Mouse (Mus musculus) thymus, adult 2 months (tissue): ENCODE measurements around the gene Rptor. TPM values are rescaled to one million over a fixed set of nuclear protein-coding genes. Genes with fewer than 3 reads are reported as not detected.

ENCODE experiments used
- DNase-seq: peaks from one replicate; pipeline ENCODE4 v3.0.0; 2021
- H3K27ac ChIP-seq: fragments of 200-500 bp; 2 replicates; pipeline ENCODE4 v1.5.1; 2012; ENCODE audit warnings: low read length, control low read depth; ENCODE audit not compliant: control insufficient read depth, insufficient read depth
- H3K27me3 ChIP-seq: fragments of 200-500 bp; 2 replicates; pipeline ENCODE4 v1.6.1; 2012; ENCODE audit warnings: mild to moderate bottlenecking, low read length, moderate library complexity, mixed read lengths; ENCODE audit not compliant: control insufficient read depth, insufficient read depth
- H3K36me3 ChIP-seq: fragments of 200-500 bp; 2 replicates; pipeline ENCODE4 v1.6.1; 2012; ENCODE audit warnings: mild to moderate bottlenecking, low read length, moderate library complexity; ENCODE audit not compliant: control insufficient read depth, insufficient read depth
- H3K4me1 ChIP-seq: fragments of 200-500 bp; replicated peaks from 2 replicates; pipeline ENCODE4 v1.6.1; 2012; ENCODE audit warnings: low read length; ENCODE audit not compliant: control insufficient read depth, insufficient read depth
- H3K4me3 ChIP-seq: fragments of 200-500 bp; 2 replicates; pipeline ENCODE4 v1.5.1; 2012; ENCODE audit warnings: mild to moderate bottlenecking, low read length, control low read depth, moderate library complexity; ENCODE audit not compliant: control insufficient read depth, insufficient read depth
- CTCF ChIP-seq: fragments of 200-500 bp; IDR thresholded peaks from 2 replicates; pipeline ENCODE4 v1.5.1; 2012; ENCODE audit warnings: mild to moderate bottlenecking, control low read depth, low read length, moderate library complexity, borderline replicate concordance; ENCODE audit not compliant: control insufficient read depth, poor library complexity, insufficient read depth; ENCODE audit errors: extremely low read depth
- POLR2A ChIP-seq: fragments of 200-500 bp; IDR thresholded peaks from 2 replicates; pipeline ENCODE4 v1.6.1; 2012; ENCODE audit warnings: mild to moderate bottlenecking, low read length, control low read depth, moderate library complexity; ENCODE audit not compliant: control insufficient read depth, poor library complexity, insufficient read depth; ENCODE audit errors: extremely low read depth
- WGBS: fragments of 180-500 bp; shearing (Covaris S2); methylation state at CpG from one replicate; pipeline ENCODE4 v1.1.7; 2018; 5-methylcytosine and 5-hydroxymethylcytosine counted together
- polyA plus RNA-seq: library from polyadenylated mRNA; depleted of rRNA; stranded (reverse); fragments of >200 nt; gene quantifications from 2 replicates; pipeline ENCODE4 v1.2.3, GENCODE M21; 2012

The Rptor gene
- polyA plus RNA-seq, 1 experiment: 58.7 TPM

- DNase-seq: no peak
- Histone ChIP-seq H3K27ac (no peak overlapping the region), H3K4me1 (no peaks in the 10 kb centered on the region), H3K27me3 (no peaks in the 10 kb centered on the region), H3K4me3 (no peak overlapping the region), H3K36me3 (no peaks in the 10 kb centered on the region)
- TF ChIP-seq POLR2A: no peak
- no peak for TF ChIP-seq CTCF
- 59% methylated on average over 4 of the region's 4 CpGs for WGBS
Observed at GRCm38 (mm10) chr11:119576855-119577254, 25.9 kb upstream of the Rptor start.

GRCm38 (mm10) chr11:119577721-119578120 lies 25.0 kb upstream of the Rptor start:
- WGBS: 94% methylated on average over 2 of the region's 2 CpGs
- Histone ChIP-seq H3K27ac (no peak overlapping the region), H3K4me3 (no peak overlapping the region), H3K4me1 (no peaks in the 10 kb centered on the region), H3K27me3 (no peaks in the 10 kb centered on the region), H3K36me3 (no peaks in the 10 kb centered on the region)
- no peak for TF ChIP-seq CTCF
- TF ChIP-seq POLR2A: no peak
- DNase-seq: no peak

- H3K4me1 ChIP-seq: no peaks in the 10 kb centered on the region; the same call in 1 of the 2 replicates
- no peak for DNase-seq
- no peaks in the 10 kb centered on the region for H3K27me3 ChIP-seq
- no peak overlapping the region for H3K4me3 ChIP-seq
- no peak overlapping the region for H3K27ac ChIP-seq
- WGBS: 88% methylated on average over 4 of the region's 4 CpGs
- no peaks in the 10 kb centered on the region for H3K36me3 ChIP-seq
- no peak for TF ChIP-seq CTCF
- no peak for TF ChIP-seq POLR2A
Observed at GRCm38 (mm10) chr11:119586511-119586910, 16.2 kb upstream of the Rptor start.

- Histone ChIP-seq H3K4me1 (no peaks in the 10 kb centered on the region; the same call in 1 of the 2 replicates), H3K27ac (no peak overlapping the region), H3K27me3 (no peaks in the 10 kb centered on the region), H3K4me3 (no peak overlapping the region), H3K36me3 (no peaks in the 10 kb centered on the region)
- 54% methylated on average over 5 of the region's 5 CpGs for WGBS
- DNase-seq: no peak
- TF ChIP-seq CTCF (no peak), POLR2A (no peak)
Observed at GRCm38 (mm10) chr11:119587112-119587511, 15.6 kb upstream of the Rptor start.

DNA sequence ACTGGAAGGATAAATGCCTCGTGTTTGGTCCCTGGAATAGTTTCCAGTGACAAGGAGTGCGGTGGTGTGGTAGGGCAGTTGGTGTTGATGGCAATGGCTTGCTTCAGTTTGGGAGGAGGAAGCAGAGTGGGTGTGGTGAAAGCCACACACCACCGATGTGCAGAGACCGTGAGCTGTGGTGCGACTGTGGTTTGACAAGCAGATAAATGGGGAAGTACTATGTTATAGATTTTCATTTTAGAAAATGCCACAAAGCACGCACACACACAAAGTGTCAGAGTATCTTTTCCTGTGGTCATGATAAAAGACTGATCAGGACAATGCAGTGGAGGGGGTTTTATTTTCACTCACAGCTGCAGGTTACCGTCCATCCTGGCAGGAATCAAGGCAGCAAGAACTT lies 13.5 kb upstream of the Rptor start:
- WGBS: 5% methylated on average over 7 of the region's 7 CpGs
- Histone ChIP-seq H3K4me1 (no peaks in the 10 kb centered on the region; the same call in 1 of the 2 replicates), H3K36me3 (no peaks in the 10 kb centered on the region), H3K27me3 (no peaks in the 10 kb centered on the region; the same call in 1 of the 2 replicates), H3K27ac (no peak overlapping the region), H3K4me3 (no peak overlapping the region)
- no peak for DNase-seq
- TF ChIP-seq CTCF: no peak
- TF ChIP-seq POLR2A: no peak

GRCm38 (mm10) chr11:119593966-119594365 lies 8.7 kb upstream of the Rptor start:
- Histone ChIP-seq H3K4me3 (no peak overlapping the region), H3K27me3 (no peaks in the 10 kb centered on the region; the same call in 1 of the 2 replicates), H3K36me3 (no peaks in the 10 kb centered on the region), H3K4me1 (no peaks in the 10 kb centered on the region), H3K27ac (no peak overlapping the region)
- 46% methylated on average over 3 of the region's 3 CpGs for WGBS
- TF ChIP-seq POLR2A: no peak
- TF ChIP-seq CTCF: no peak
- DNase-seq: no peak

- no peaks in the 10 kb centered on the region for H3K36me3 ChIP-seq
- TF ChIP-seq CTCF (no peak), POLR2A (no peak)
- H3K27me3 ChIP-seq: no peaks in the 10 kb centered on the region
- no peak overlapping the region for H3K4me3 ChIP-seq
- peaks cover 6% of the 10 kb centered on the region for H3K4me1 ChIP-seq
- H3K27ac ChIP-seq: no peak overlapping the region
- DNase-seq: no peak
- 56% methylated on average over 3 of the region's 3 CpGs for WGBS
Observed at GRCm38 (mm10) chr11:119598856-119599255, 3.8 kb upstream of the Rptor start.
